Mouse (Mus musculus): ENCODE measurements at regions not wholly inside any gene's neighbourhood (a gene's known extent, or its start where the extent isn't known, plus 50 kb on each side); places are given as distances from the start of the nearest gene placed in this dataset.

DNA sequence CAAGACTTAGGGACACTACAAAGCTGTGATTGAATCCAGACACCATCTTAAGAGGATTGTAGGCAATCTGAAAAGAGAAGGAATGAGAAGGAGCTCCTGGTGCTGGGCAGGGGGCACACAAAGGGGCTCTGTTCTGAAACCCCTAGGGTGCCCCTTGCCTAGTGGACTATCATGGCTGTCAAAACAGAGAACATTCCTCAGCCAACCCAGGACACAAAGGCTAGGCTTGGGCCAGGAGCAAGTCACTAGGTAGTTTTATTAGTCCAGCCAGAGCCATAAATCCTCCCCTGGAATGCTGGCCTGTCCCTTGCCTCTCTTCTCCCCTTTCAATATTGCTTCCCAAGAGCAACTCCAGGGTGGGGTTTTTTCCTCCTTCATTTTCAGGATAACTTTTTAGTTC, 97.3 kb upstream of the Tns3 start:
- TF ChIP-seq CTCF (IDR thresholded peaks at IDR 0.05) (no peak), EP300 (IDR thresholded peaks at IDR 0.05) (no peak)

All from lung, postnatal 0 days (tissue).